Mouse (Mus musculus) lung, embryonic 14.5 days (tissue): ENCODE measurements around the gene Smim4. TPM values are rescaled to one million over a fixed set of nuclear protein-coding genes. Genes with fewer than 3 reads are reported as not detected.
A peak's percentile ranks its signal among the peaks of the same experiment; 100 is the strongest.

Source experiments
- ATAC-seq: fragments of 200-750 bp; cut with Nextera tagmentation; 2 replicates; pipeline ENCODE4 v1.8.0; 2017; ENCODE audit warnings: mild to moderate bottlenecking, moderate TSS enrichment, moderate library complexity; ENCODE audit not compliant: insufficient read depth
- DNase-seq: peaks from one replicate; pipeline ENCODE4 v3.0.0-alpha.2; 2015
- H3K27ac ChIP-seq: fragments of 300-500 bp; sonication (generic); 2 replicates; pipeline ENCODE4 v1.5.1; 2014; ENCODE audit warnings: low read depth, mild to moderate bottlenecking, moderate library complexity
- H3K27me3 ChIP-seq: fragments of 300-500 bp; sonication (generic); 2 replicates; pipeline ENCODE4 v1.6.1; 2014; ENCODE audit warnings: low read length, control low read depth; ENCODE audit not compliant: insufficient read depth
- H3K36me3 ChIP-seq: fragments of 300-500 bp; sonication (generic); 2 replicates; pipeline ENCODE4 v1.6.1; 2014; ENCODE audit warnings: control low read depth; ENCODE audit not compliant: insufficient read depth
- H3K4me1 ChIP-seq: fragments of 300-500 bp; sonication (generic); 2 replicates; pipeline ENCODE4 v1.6.1; 2014; ENCODE audit warnings: antibody characterized with exemption, control low read depth; ENCODE audit not compliant: insufficient read depth
- H3K4me2 ChIP-seq: fragments of 300-500 bp; sonication (generic); 2 replicates; pipeline ENCODE4 v1.6.1; 2014; ENCODE audit warnings: mild to moderate bottlenecking
- H3K4me3 ChIP-seq: fragments of 300-500 bp; sonication (generic); 2 replicates; pipeline ENCODE4 v1.5.1; 2014; ENCODE audit warnings: low read depth, low read length
- H3K9ac ChIP-seq: fragments of 300-500 bp; sonication (generic); 2 replicates; pipeline ENCODE4 v1.6.1; 2014
- H3K9me3 ChIP-seq: fragments of 300-500 bp; sonication (generic); 2 replicates; pipeline ENCODE4 v1.6.1; 2016; ENCODE audit warnings: low read depth, low read length, control low read depth
- CTCF ChIP-seq: IDR thresholded peaks from 2 replicates; pipeline ENCODE4 v1.5.1; 2016; ENCODE audit warnings: antibody characterized with exemption, low read depth
- WGBS: fragments of 180-500 bp; shearing (Covaris S2); extraction: QIAGEN DNeasy Blood & Tissue Kit; methylation state at CpG from one replicate; pipeline ENCODE4 v1.1.7; 2014; 5-methylcytosine and 5-hydroxymethylcytosine counted together
- polyA plus RNA-seq: library from polyadenylated mRNA; unstranded; fragments of >200 nt; fragmentation: Nextera tagmentation; extraction: Ambion mirVana; gene quantifications from 2 replicates; pipeline ENCODE4 v1.2.1, GENCODE M21; 2014

The Smim4 gene
- 60.9 and 74.3 TPM in 2 replicates for polyA plus RNA-seq

GRCm38 (mm10) chr14:31128826-31129219 is at the start of gene Smim4:
Gene Smim4 (minus strand): TSS chr14:31128956.
- Histone ChIP-seq H3K4me2 (peak within 1 kb of the TSS; percentile 64), H3K27ac (peak within 1 kb of the TSS; percentile 95), H3K9me3 (no peaks in the 10 kb centered on the region), H3K4me3 (peak within 1 kb of the TSS; percentile 76), H3K9ac (peak within 1 kb of the TSS; percentile 84), H3K27me3 (no peaks in the 10 kb centered on the region), H3K36me3 (peaks cover 15% of the 10 kb centered on the region; the same call in 1 of the 2 replicates), H3K4me1 (peaks cover 29% of the 10 kb centered on the region)
- WGBS, result under 1% methylated on average over 33 of the region's 33 CpGs
- ATAC-seq (peak; percentile 92), DNase-seq (peak; percentile 100)
- TF ChIP-seq CTCF, result peak; percentile 68

DNA sequence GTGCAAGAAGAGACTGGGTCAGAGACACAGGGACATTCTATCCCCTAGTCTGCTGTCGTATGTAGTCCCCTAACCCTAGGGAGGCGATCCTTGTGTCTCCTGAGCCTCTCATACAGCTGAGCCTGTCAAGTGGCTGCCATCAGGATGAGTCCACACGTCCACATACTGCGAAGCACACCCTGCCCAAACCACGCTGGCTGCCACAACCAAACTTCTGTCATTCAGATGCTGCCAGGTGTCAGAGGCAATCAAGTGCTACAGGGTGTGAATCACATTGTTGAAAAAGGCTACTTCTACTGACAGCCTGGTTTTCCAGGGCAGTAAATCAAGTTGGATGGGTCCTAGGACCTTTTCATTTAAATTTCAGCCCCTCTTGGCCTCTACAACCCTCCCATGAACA is 49.0 kb upstream of the Smim4 start:
- WGBS, result 90% methylated on average over 5 of the region's 5 CpGs
- ATAC-seq, result no peak
- TF ChIP-seq CTCF, result no peak
- peaks cover 98% of the 10 kb centered on the region for H3K36me3 ChIP-seq
- no peak overlapping the region for H3K4me2 ChIP-seq
- H3K9me3 ChIP-seq, result no peaks in the 10 kb centered on the region
- H3K27me3 ChIP-seq, result no peaks in the 10 kb centered on the region
- no peak overlapping the region for H3K4me3 ChIP-seq
- H3K9ac ChIP-seq, result no peak overlapping the region
- H3K4me1 ChIP-seq, result no peaks in the 10 kb centered on the region
- H3K27ac ChIP-seq, result no peak overlapping the region
- DNase-seq, result no peak

GRCm38 (mm10) chr14:31177287-31177686 is 48.5 kb upstream of the Smim4 start:
- WGBS, result 79% methylated on average over 16 of the region's 16 CpGs
- H3K27ac ChIP-seq, result no peak overlapping the region
- no peak overlapping the region for H3K9ac ChIP-seq
- no peaks in the 10 kb centered on the region for H3K27me3 ChIP-seq
- DNase-seq (no peak), ATAC-seq (no peak)
- no peaks in the 10 kb centered on the region for H3K4me1 ChIP-seq
- H3K36me3 ChIP-seq, result peaks cover 98% of the 10 kb centered on the region
- H3K4me3 ChIP-seq, result no peak overlapping the region
- no peak overlapping the region for H3K4me2 ChIP-seq
- no peak for TF ChIP-seq CTCF
- H3K9me3 ChIP-seq, result no peaks in the 10 kb centered on the region

DNA sequence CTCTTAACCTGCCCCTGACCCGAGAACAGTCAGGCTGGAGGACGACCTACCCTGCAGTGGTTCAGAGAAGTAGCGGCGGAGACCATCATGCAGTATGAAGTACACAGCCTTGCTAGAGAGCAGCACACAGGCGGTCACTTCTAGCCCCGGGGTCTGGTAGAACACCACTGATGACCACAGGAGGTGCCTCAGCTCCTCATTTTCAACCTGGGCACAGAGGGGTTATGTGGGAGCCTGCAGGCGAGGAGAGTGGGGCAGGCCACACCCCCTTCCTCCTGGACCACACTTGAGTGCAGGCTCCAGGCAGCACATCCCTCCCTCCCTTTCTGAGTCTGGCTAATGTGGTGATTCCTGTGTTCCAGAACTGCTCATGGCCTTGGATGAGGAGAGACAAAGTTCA is 44.8 kb upstream of the Smim4 start:
- no peak for DNase-seq
- TF ChIP-seq CTCF, result no peak
- no peak overlapping the region for H3K4me3 ChIP-seq
- 84% methylated on average over 7 of the region's 7 CpGs for WGBS
- no peak for ATAC-seq
- peak overlapping the region; percentile 6; the same call in 1 of the 2 replicates for H3K27ac ChIP-seq
- no peak overlapping the region for H3K4me2 ChIP-seq
- no peak overlapping the region for H3K9ac ChIP-seq
- H3K9me3 ChIP-seq, result no peaks in the 10 kb centered on the region
- H3K4me1 ChIP-seq, result no peaks in the 10 kb centered on the region
- H3K36me3 ChIP-seq, result peaks cover 85% of the 10 kb centered on the region
- H3K27me3 ChIP-seq, result no peaks in the 10 kb centered on the region

- 70% methylated on average over 18 of the region's 18 CpGs for WGBS
- DNase-seq (peak; percentile 32), ATAC-seq (no peak)
- no peak for TF ChIP-seq CTCF
- Histone ChIP-seq H3K4me2 (no peak overlapping the region), H3K4me1 (no peaks in the 10 kb centered on the region), H3K9ac (no peak overlapping the region), H3K27me3 (no peaks in the 10 kb centered on the region), H3K4me3 (no peak overlapping the region), H3K36me3 (peaks cover 80% of the 10 kb centered on the region), H3K27ac (peak overlapping the region; percentile 6; the same call in 1 of the 2 replicates), H3K9me3 (no peaks in the 10 kb centered on the region)
These were observed 44.2 kb upstream of the Smim4 start for GRCm38 (mm10) chr14:31172781-31173455.

- H3K27ac ChIP-seq, result no peak overlapping the region
- H3K27me3 ChIP-seq, result no peaks in the 10 kb centered on the region
- no peak for TF ChIP-seq CTCF
- no peak overlapping the region for H3K9ac ChIP-seq
- no peak for ATAC-seq
- no peaks in the 10 kb centered on the region for H3K9me3 ChIP-seq
- H3K36me3 ChIP-seq, result peaks cover 69% of the 10 kb centered on the region
- no peak for DNase-seq
- H3K4me2 ChIP-seq, result no peak overlapping the region
- WGBS, result 95% methylated on average over 15 of the region's 15 CpGs
- no peak overlapping the region for H3K4me3 ChIP-seq
- H3K4me1 ChIP-seq, result no peaks in the 10 kb centered on the region
These were observed 43.1 kb upstream of the Smim4 start for GRCm38 (mm10) chr14:31171821-31172220.

DNA sequence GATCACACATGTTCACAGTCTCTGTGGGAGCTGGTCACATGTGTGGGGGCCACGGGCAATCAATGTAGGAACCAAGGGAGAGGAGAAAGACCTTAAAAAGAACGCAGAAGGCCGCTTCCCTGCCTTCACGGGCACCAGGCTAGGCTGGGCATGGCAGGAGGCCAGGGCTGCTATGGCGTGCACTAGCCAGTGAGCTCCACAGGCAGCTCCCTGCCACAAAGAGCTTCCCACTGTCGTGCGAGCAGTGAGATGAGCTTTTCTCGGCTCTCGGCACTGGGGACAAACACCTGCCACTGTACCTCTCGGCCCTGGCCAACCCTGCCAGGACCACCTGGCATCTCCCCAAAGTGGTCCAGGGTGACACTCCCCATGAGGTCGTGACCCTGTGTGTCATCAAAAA is 42.6 kb upstream of the Smim4 start:
- ATAC-seq (no peak), DNase-seq (no peak)
- H3K4me2 ChIP-seq, result no peak overlapping the region
- TF ChIP-seq CTCF, result no peak
- H3K4me1 ChIP-seq, result no peaks in the 10 kb centered on the region
- H3K9ac ChIP-seq, result no peak overlapping the region
- H3K27ac ChIP-seq, result no peak overlapping the region
- WGBS, result 92% methylated on average over 11 of the region's 11 CpGs
- H3K27me3 ChIP-seq, result no peaks in the 10 kb centered on the region
- H3K36me3 ChIP-seq, result peaks cover 65% of the 10 kb centered on the region
- H3K9me3 ChIP-seq, result no peaks in the 10 kb centered on the region
- no peak overlapping the region for H3K4me3 ChIP-seq
